Comparison of ENCODE assay signal across 23 mouse cellular contexts in the genomic region with DNA sequence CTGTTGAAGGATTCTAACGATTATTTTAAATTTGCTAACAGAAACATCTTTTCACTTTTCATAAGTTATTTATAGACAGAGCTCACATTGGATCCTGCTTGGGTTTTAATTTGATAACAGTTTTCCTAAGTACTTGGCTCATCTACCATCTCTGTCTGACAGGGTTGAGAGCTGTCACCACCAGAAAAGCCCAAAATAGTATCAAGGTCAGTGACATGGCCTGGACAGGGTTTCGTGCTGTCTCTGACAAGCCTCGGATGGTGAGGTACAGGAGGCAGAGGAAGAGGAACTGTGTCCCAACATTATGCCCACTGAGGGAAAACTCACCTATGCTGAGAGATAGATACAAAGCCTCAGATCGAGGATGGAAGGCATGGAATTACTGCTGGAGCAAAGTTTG.
DNase-seq lines count a peak whose midpoint lies in the region; ATAC-seq and TF ChIP-seq lines count a peak whose summit lies in the region.
"Had no signal": no experiment of that assay in that cellular context is flagged by ENCODE, and none has a peak within 500 bp of the region (broad histone marks: within the 10 kb centered on the region; RNA-seq: fewer than 3 reads in every experiment).

No protein-coding gene starts in this region.

- H3K9me3 ChIP-seq in heart, embryonic 10.5 days, result no peaks in the 10 kb centered on the region
- H3K9me3 ChIP-seq in heart, embryonic 16.5 days (replicated peaks; ENCODE audit: control insufficient read depth, low read length), result no peaks in the 10 kb centered on the region
- H3K9me3 ChIP-seq in hindbrain, embryonic 11.5 days (ENCODE audit: control insufficient read depth, low read length), result no peaks in the 10 kb centered on the region
- H3K9me3 ChIP-seq: embryonic facial prominence, embryonic 15.5 days; limb, embryonic 13.5 days; liver, embryonic 15.5 days; neural tube, embryonic 15.5 days had no signal

- ATAC-seq in heart, embryonic 16.5 days (replicated peaks; ENCODE audit: extremely low read depth, insufficient read depth, low FRiP score), result peak; percentile 91
- no peak for ATAC-seq in monocyte, adult 5-6 weeks (replicated peaks; ENCODE audit: insufficient number of reproducible peaks, low FRiP score, low TSS enrichment, poor library complexity, severe bottlenecking)
- no peak for ATAC-seq in hindbrain, embryonic 11.5 days (ENCODE audit: low FRiP score)
- ATAC-seq: CD4-positive, CD25-positive, alpha-beta regulatory T cell, adult 4 months; forebrain, embryonic 14.5 days had no signal

- no peaks in the 10 kb centered on the region for H3K36me3 ChIP-seq in heart, embryonic 10.5 days
- H3K36me3 ChIP-seq in heart, embryonic 16.5 days (ENCODE audit: control insufficient read depth, insufficient read depth), result no peaks in the 10 kb centered on the region
- H3K36me3 ChIP-seq in hindbrain, embryonic 11.5 days (ENCODE audit: control insufficient read depth, insufficient read depth, low read length), result no peaks in the 10 kb centered on the region
- H3K36me3 ChIP-seq in thymus, adult 2 months (ENCODE audit: control insufficient read depth, insufficient read depth, low read length), result no peaks in the 10 kb centered on the region
- H3K36me3 ChIP-seq: embryonic facial prominence, embryonic 15.5 days; limb, embryonic 13.5 days; liver, embryonic 15.5 days; neural tube, embryonic 15.5 days had no signal

- DNase-seq in lung, postnatal 10 days, result peak; percentile 18
- DNase-seq in lung, adult 2 months, result no peak
- DNase-seq in heart, embryonic 10.5 days (ENCODE audit: low spot score), result no peak
- DNase-seq in lung, postnatal 25 days (ENCODE audit: low spot score), result peak; percentile 1
- DNase-seq in hindbrain, embryonic 11.5 days (ENCODE audit: low spot score), result no peak
- no peak for DNase-seq in thymus, adult 2 months
- DNase-seq: adrenal gland, postnatal 25 days; cerebellum, adult 8-10 months; gastrocnemius, adult 2 months; kidney, adult 8-10 months; kidney, postnatal 14 days; thymus, adult 18-20 months; thymus, postnatal 4 days had no signal

- WGBS in lung, adult 2 months, result 46% methylated on average over 4 of the region's 4 CpGs
- 37% methylated on average over 4 of the region's 4 CpGs for whole genome bisulfite sequencing in heart, embryonic 10.5 days
- WGBS in heart, embryonic 16.5 days, result 33% methylated on average over 4 of the region's 4 CpGs
- WGBS in hindbrain, embryonic 11.5 days, result 83% methylated on average over 4 of the region's 4 CpGs
- 78% methylated on average over 4 of the region's 4 CpGs for WGBS in thymus, adult 2 months

- peak overlapping the region; percentile 16; the same call in 1 of the 2 replicates for H3K4me2 ChIP-seq in heart, embryonic 16.5 days (ENCODE audit: low read depth, low read length)
- H3K4me2 ChIP-seq in hindbrain, embryonic 11.5 days (replicated peaks; ENCODE audit: low read depth, low read length), result no peak overlapping the region
- H3K4me2 ChIP-seq: embryonic facial prominence, embryonic 15.5 days; hindbrain, embryonic 14.5 days; limb, embryonic 13.5 days; liver, embryonic 15.5 days; neural tube, embryonic 15.5 days had no signal

- no peak for TF ChIP-seq POLR2A in lung, adult 2 months (IDR thresholded peaks at IDR 0.05; ENCODE audit: borderline replicate concordance, extremely low read depth, low read depth, low read length)
- TF ChIP-seq POLR2A in thymus, adult 2 months (IDR thresholded peaks at IDR 0.05; ENCODE audit: control insufficient read depth, extremely low read depth, insufficient read depth, low read length, poor library complexity), result no peak

- no peaks in the 10 kb centered on the region for H3K4me1 ChIP-seq in lung, adult 2 months (ENCODE audit: control insufficient read depth, insufficient read depth, low read length)
- peaks cover 11% of the 10 kb centered on the region for H3K4me1 ChIP-seq in heart, embryonic 10.5 days
- H3K4me1 ChIP-seq in heart, embryonic 16.5 days (ENCODE audit: control insufficient read depth, insufficient read depth, low read length), result peaks cover 13% of the 10 kb centered on the region
- no peaks in the 10 kb centered on the region for H3K4me1 ChIP-seq in hindbrain, embryonic 11.5 days (replicated peaks; ENCODE audit: control insufficient read depth, insufficient read depth, low read length)
- no peaks in the 10 kb centered on the region for H3K4me1 ChIP-seq in thymus, adult 2 months (replicated peaks; ENCODE audit: control insufficient read depth, insufficient read depth, low read length)
- H3K4me1 ChIP-seq: embryonic facial prominence, embryonic 15.5 days; liver, embryonic 15.5 days; neural tube, embryonic 15.5 days had no signal

- H3K27ac ChIP-seq in heart, embryonic 10.5 days, result peak overlapping the region; percentile 59
- H3K27ac ChIP-seq in heart, embryonic 16.5 days (ENCODE audit: low read length), result peak overlapping the region; percentile 90
- no peak overlapping the region for H3K27ac ChIP-seq in hindbrain, embryonic 11.5 days (ENCODE audit: low read depth, low read length)
- no peak overlapping the region for H3K27ac ChIP-seq in thymus, adult 2 months (ENCODE audit: control insufficient read depth, insufficient read depth, low read length)
- H3K27ac ChIP-seq: embryonic facial prominence, embryonic 15.5 days; gastrocnemius, adult 2 months; hindbrain, embryonic 14.5 days; layer of hippocampus, adult 2 months; limb, embryonic 13.5 days; liver, embryonic 15.5 days; neural tube, embryonic 15.5 days had no signal

- H3K27me3 ChIP-seq in heart, embryonic 10.5 days (ENCODE audit: insufficient read depth, poor library complexity, severe bottlenecking), result no peaks in the 10 kb centered on the region
- H3K27me3 ChIP-seq in heart, embryonic 16.5 days (ENCODE audit: control insufficient read depth, insufficient read depth, low read length), result no peaks in the 10 kb centered on the region
- H3K27me3 ChIP-seq in hindbrain, embryonic 11.5 days (ENCODE audit: control insufficient read depth, insufficient read depth, low read length), result no peaks in the 10 kb centered on the region
- H3K27me3 ChIP-seq in thymus, adult 2 months (ENCODE audit: control insufficient read depth, insufficient read depth, low read length), result no peaks in the 10 kb centered on the region
- H3K27me3 ChIP-seq: embryonic facial prominence, embryonic 15.5 days; limb, embryonic 13.5 days; liver, embryonic 15.5 days; neural tube, embryonic 15.5 days had no signal

- peak overlapping the region; percentile 28; the same call in 1 of the 2 replicates for H3K9ac ChIP-seq in heart, embryonic 16.5 days (ENCODE audit: low read length)
- H3K9ac ChIP-seq in hindbrain, embryonic 11.5 days (ENCODE audit: low read depth, low read length), result no peak overlapping the region
- H3K9ac ChIP-seq: embryonic facial prominence, embryonic 15.5 days; hindbrain, embryonic 14.5 days; limb, embryonic 13.5 days; liver, embryonic 15.5 days; neural tube, embryonic 15.5 days had no signal

- H3K4me3 ChIP-seq in lung, adult 2 months (replicated peaks; ENCODE audit: extremely low read depth, low read depth, low read length), result no peak overlapping the region
- no peak overlapping the region for H3K4me3 ChIP-seq in heart, embryonic 10.5 days
- no peak overlapping the region for H3K4me3 ChIP-seq in heart, embryonic 16.5 days (ENCODE audit: low read length)
- no peak overlapping the region for H3K4me3 ChIP-seq in hindbrain, embryonic 11.5 days (ENCODE audit: low read depth, low read length)
- no peak overlapping the region for H3K4me3 ChIP-seq in thymus, adult 2 months (ENCODE audit: control insufficient read depth, insufficient read depth, low read length)
- H3K4me3 ChIP-seq: embryonic facial prominence, embryonic 15.5 days; gastrocnemius, adult 2 months; layer of hippocampus, adult 2 months; limb, embryonic 13.5 days; liver, embryonic 15.5 days; neural tube, embryonic 15.5 days had no signal

- no peak for TF ChIP-seq CTCF in lung, adult 2 months (IDR thresholded peaks at IDR 0.05; ENCODE audit: insufficient read depth, low read length)
- no peak for TF ChIP-seq CTCF in thymus, adult 2 months (IDR thresholded peaks at IDR 0.05; ENCODE audit: borderline replicate concordance, control insufficient read depth, extremely low read depth, insufficient read depth, low read length, poor library complexity)

Comparison
In these comparisons a context has a peak if more than half of its experiments do, and no peak if none do; other contexts are left out.
1. DNase-seq: peak in lung, postnatal 10 days (single experiment) and lung, postnatal 25 days (single experiment); none in lung, adult 2 months (single experiment), heart, embryonic 10.5 days (single experiment), hindbrain, embryonic 11.5 days (single experiment) and thymus, adult 2 months (single experiment).
2. H3K27ac ChIP-seq: peak in heart, embryonic 10.5 days (single experiment) and heart, embryonic 16.5 days (single experiment); none in hindbrain, embryonic 11.5 days (single experiment) and thymus, adult 2 months (single experiment).